ENCODE assay signal across 8 mouse cellular contexts in the genomic region with DNA sequence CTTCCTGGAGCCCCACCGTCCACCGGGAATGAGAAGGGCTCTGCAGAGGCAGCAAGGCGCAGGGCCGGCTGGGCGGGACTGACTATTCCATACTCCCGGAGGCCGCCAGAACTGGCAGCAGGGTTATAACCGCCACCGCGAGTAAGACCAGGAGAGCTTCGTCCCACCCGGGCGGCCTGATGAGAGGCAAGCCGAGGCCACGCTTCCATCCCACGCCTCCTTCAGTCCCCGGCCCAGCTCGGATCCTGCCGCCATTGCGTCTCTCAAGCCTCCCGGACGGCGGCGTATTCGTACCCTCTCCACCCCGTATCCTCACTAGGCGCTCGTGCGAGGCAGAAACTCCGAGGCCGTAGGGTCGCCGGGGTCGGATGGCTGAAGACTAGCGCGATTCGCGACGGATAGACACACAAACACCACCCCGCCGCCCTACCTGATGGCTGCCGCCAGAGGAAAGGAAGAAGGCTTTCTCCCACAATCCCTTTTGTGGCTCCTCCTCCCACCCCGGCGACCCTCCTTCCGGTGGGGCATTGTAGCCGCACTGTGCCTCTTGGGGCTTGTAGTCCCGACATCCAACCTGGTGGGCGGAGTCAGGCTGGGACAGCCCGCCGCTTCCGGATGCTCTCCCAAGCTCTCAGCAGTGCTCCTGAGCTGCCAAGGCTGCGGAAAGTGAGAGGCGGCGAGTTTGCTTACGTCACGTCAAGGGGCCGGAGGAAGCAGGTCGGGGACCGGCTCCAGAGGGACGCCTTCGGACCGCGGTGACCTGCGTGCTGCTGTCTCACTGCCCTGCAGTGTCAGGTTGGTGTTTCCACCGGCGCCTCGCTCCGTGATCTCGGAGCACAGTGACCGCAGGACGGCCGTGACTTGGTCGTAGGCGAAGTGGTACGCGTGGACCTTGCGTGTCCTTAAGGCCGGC. TPM values are rescaled to one million over a fixed set of nuclear protein-coding genes. Genes with fewer than 3 reads are reported as not detected.
DNase-seq lines count a peak whose midpoint lies in the region; ATAC-seq lines count a peak whose summit lies in the region.

Gene Nkiras1 (plus strand): TSS at position 608 of the 913 bp plus-strand sequence.
Gene Rpl15 (minus strand): TSS at position 863 of the 913 bp plus-strand sequence.

- peak within 1 kb of the TSS; percentile 93 for H3K4me3 ChIP-seq in hindbrain, embryonic 15.5 days

- peak; percentile 98 for DNase-seq in T-cell, adult 2 months (ENCODE audit: low spot score)
- DNase-seq in cerebellum, postnatal 36 days: peak; percentile 97 to 99
- peak; percentile 98 to 99 for DNase-seq in frontal cortex, postnatal 36 days (ENCODE audit: low spot score in 2 of 2)
- peak; percentile 97 for DNase-seq in left cerebral cortex, adult 11 months (ENCODE audit: low spot score)
- peak; percentile 99 to 100 for DNase-seq in lung, postnatal 4 days
- DNase-seq in retina, postnatal 7 days (ENCODE audit: low read depth, low spot score): peak; percentile 94
- DNase-seq in urinary bladder, adult 2 months (ENCODE audit: low spot score): peak; percentile 89

- peaks cover 25% of the 10 kb centered on the region for H3K4me1 ChIP-seq in hindbrain, embryonic 15.5 days (replicated peaks)

- peaks cover 23% of the 10 kb centered on the region for H3K36me3 ChIP-seq in hindbrain, embryonic 15.5 days

- H3K27me3 ChIP-seq in hindbrain, embryonic 15.5 days: no peaks in the 10 kb centered on the region

- H3K27ac ChIP-seq in hindbrain, embryonic 15.5 days (replicated peaks): peak within 1 kb of the TSS; percentile 88

- under 1% methylated on average over 76 of the region's 78 CpGs for WGBS in hindbrain, embryonic 15.5 days

- peak within 1 kb of the TSS; percentile 65 for H3K4me2 ChIP-seq in hindbrain, embryonic 15.5 days

- peak within 1 kb of the TSS; percentile 99 for H3K9ac ChIP-seq in hindbrain, embryonic 15.5 days

- no peaks in the 10 kb centered on the region for H3K9me3 ChIP-seq in hindbrain, embryonic 15.5 days

- ATAC-seq in hindbrain, embryonic 15.5 days (ENCODE audit: low FRiP score, low read depth): peak; percentile 100

RNA-seq across cellular contexts. Expression of gene Nkiras1, which starts in this region (rescaled TPM):
- 54.3 and 54.9 TPM in 2 replicates for polyA plus RNA-seq in hindbrain, embryonic 15.5 days (2015; fragmentation: Nextera tagmentation; extraction: Ambion mirVana)
- polyA plus RNA-seq in urinary bladder, adult 2 months (2012; rRNA removed): 29.8 and 35.2 TPM in 2 replicates

RNA-seq across cellular contexts. Expression of gene Rpl15, which starts in this region (rescaled TPM):
- polyA plus RNA-seq in hindbrain, embryonic 15.5 days (2015; fragmentation: Nextera tagmentation; extraction: Ambion mirVana): 257 and 269 TPM in 2 replicates
- polyA plus RNA-seq in urinary bladder, adult 2 months (2012; rRNA removed): 740 and 767 TPM in 2 replicates

Comparison
In these comparisons a context has a peak if more than half of its experiments do, and no peak if none do; other contexts are left out.
1. Peak in every context shown above with its lines: DNase-seq, ATAC-seq, H3K4me3 ChIP-seq and H3K27ac ChIP-seq.